Mouse (Mus musculus) lung, adult 2 months (tissue): ENCODE data around the gene Serpina1f.

Experiments
- CTCF ChIP-seq: fragments of 200-500 bp; IDR thresholded peaks from 2 replicates; pipeline ENCODE4 v1.5.1; 2011; ENCODE audit warnings: mild to moderate bottlenecking, low read length, control low read depth; ENCODE audit not compliant: insufficient read depth
- POLR2A ChIP-seq: fragments of 200-500 bp; IDR thresholded peaks from 2 replicates; pipeline ENCODE4 v1.6.1; 2011; ENCODE audit warnings: low read depth, mild to moderate bottlenecking, control low read depth, low read length, borderline replicate concordance; ENCODE audit errors: extremely low read depth

GRCm38 (mm10) chr12:103681169-103681568 lies 14.2 kb downstream of the Serpina1f start:
- TF ChIP-seq CTCF: no peak
- TF ChIP-seq POLR2A: no peak
